Mouse (Mus musculus) heart, postnatal 14 days (tissue): ENCODE results near the gene Marc2. TPM values are rescaled to one million over a fixed set of nuclear protein-coding genes. Genes with fewer than 3 reads are reported as not detected.

Experiments used
- DNase-seq, 2 experiments: peaks; one replicate each; pipeline ENCODE4 v3.0.0; 2021 to 2022
- intact Hi-C: fragments of 180-260 bp; cut with DNase I; formaldehyde crosslinking; loops from one replicate; pipeline ENCODE4 v1.15.1; 2025
- long read RNA-seq, 2 experiments: library from polyadenylated mRNA; stranded (forward); transcript quantifications; one replicate each; pipeline ENCODE4 v2.0.0; 2021
- total RNA-seq, 2 experiments: library from RNA; stranded (reverse); gene quantifications; 2 replicates each; pipeline ENCODE4 v1.2.3; 2021

The Marc2 gene
- 100 to 1,000 TPM; 121 to 126 TPM for total RNA-seq
- long read RNA-seq, experiment 1, transcript Marc2-201 (8 exons, 1,917 nt): major isoform, 143 of 145 reads
- long read RNA-seq, experiment 1, partial matches to known transcripts: 0 of 145 reads
- long read RNA-seq, experiment 1, other reads (novel, unspliced or antisense): 2 of 145 reads
- long read RNA-seq, experiment 2, transcript Marc2-201 (8 exons, 1,917 nt): major isoform, 88 of 89 reads
- long read RNA-seq, experiment 2, partial matches to known transcripts: 0 of 89 reads
- long read RNA-seq, experiment 2, other reads (novel, unspliced or antisense): 1 of 89 reads

DNA sequence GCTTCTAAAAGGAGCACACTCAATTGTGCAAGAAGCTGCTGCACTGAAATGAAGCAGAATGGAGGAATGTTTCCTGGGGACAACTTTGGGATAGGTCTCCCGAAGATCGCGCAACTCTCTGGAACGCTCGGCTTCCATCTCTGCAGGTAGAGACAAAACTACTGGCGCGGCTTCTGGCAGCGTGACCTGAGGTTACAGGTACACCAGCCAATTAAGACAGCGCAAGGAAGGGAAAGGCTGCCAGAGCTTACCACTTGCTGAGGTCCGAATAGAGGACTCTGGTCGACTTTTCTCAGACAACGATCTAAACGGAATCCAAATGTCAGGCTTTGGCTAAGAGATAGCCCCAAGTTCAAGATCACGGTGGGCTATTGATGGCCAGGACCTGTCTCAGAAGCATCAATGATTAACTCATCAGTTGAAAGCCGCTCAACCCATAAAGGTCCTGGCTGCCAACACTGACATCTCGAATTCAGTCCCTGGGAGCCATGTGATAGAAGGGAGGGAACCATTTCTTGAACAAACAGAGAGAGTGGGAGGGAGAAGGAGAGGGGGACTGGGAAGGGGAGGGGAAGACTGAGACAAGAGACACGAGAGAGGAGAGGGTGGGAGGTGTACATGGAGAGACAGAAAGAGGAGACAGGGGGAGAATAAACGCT, at the start of gene Marc2:
Marc2 (minus strand) TSS at position 360 of the 659 bp plus-strand sequence.
- no peak for DNase-seq
- intact Hi-C loops: loop anchor here (5.0 kb wide), 1 partner anchor 351 kb away; no protein-coding TSS in a partner anchor

DNA sequence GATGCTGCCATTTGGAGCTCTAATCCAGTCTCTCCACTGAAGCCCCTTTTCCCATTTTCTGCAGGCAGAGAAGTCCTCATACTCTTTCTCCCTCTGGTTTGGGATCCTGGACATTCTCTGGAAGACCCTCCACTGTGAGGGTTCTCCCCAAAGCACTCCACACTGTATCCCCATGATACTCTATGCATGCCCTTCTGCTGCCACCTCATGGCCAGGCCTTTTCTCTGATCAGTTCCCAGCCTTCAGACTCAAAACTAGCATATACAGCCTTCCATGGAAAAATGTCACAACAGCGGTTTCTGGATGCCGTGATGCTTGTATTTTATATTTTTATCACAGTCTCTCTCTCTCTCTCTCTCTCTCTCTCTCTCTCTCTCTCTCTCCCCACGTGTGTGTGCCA, 45.7 kb upstream of the Marc2 start:
- intact Hi-C loops: loop anchor here (2.0 kb wide), 1 partner anchor 67 kb away; no protein-coding TSS in a partner anchor
- no peak for DNase-seq

DNA sequence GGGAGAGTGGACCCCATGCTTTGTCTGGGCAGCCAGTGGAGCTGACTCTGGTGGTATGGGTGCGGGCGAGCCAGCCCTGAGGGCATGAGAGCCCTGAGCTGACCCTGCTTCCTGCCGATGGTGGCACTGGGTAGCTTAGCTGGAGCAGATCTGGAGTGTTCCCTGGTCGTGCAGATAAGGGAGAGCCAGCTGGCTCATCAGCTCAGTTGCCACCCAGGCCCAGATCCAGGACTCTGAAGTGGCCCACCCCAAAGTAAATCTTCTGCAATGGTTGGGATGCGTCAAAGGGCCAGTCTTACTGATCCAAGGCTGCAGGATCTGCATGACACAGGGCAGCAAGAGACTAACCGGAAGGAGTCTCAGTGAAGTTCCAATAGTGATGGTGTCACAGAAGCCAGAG, 43.2 kb upstream of the Marc2 start:
- peak; percentile 24 to 37 for DNase-seq
- intact Hi-C loops: no loop called here

DNA sequence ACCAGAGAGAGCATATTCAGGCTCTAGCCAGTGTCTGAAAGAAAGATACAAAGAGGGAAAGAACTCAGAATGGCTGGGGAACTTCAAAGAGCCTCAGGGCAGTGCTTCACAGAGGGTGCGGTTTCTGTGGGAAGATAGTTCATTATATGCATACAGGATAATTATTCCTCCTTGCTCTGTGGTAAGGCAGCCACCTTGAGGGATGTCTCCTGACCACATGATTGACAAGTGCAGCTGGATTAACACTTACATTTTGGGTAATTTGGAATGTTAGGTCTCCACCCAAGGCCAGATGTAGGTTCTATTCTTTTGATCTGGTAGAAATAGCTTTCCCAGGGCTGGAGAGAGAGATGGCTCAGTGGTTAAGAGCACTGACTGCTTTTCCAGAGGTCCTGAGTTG, 39.9 kb upstream of the Marc2 start:
- intact Hi-C loops: no loop called here
- DNase-seq: no peak

DNA sequence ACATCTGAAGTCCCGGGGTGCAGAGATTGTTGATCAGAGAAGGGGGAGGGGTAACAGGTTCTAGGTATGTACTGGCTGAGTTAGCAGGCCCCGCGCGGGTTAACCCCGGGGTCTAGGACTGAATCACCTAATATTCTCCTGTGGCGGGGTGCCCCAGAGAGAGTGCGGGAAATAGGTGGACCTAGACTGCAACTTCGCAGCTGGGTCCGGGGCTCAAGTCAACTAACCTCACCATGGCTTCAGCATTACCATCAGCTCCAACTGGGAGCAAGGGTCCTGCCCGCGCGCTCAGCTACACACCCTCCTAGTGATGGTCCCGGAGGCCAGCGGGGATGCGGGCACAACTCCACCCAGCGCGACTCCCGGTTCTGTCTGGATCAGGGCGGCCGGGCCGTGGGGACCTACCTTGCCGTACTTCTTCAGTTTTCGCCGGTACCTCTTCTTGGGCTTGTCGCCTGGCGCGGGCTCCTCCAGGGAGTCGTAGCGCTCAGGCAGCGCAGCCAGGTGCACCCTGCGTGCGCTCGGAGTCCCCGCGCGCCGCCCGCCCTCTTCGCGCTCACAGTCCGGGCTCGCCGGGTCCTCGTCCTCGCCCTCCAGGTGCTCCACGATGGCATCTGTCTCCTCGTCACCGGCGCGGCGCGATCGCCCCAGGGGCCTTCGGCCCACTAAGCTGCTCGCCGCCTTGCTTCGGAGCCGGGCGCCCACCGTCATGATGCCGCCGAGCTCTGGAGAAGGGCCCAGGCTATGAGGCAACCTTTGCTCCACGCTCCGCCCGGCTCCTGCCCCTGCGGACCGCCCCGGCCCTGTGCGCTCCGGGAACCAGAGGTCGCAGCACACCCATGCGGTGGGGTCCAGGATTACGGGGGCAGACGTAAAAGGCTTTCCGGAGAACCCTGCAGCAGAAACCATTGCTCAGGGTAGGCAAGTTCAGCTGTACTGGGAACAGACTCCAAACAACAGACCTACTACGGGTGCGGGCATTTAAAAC, 36.3 kb upstream of the Marc2 start, which contains the start of gene C130074G19Rik:
C130074G19Rik (minus strand) TSS at position 938 of the 988 bp plus-strand sequence.
- intact Hi-C loops: loop anchor here (1.0 to 2.0 kb wide), 2 partner anchors 29 to 58 kb away; no protein-coding TSS in a partner anchor
- peak; percentile 80 to 82 for DNase-seq

DNA sequence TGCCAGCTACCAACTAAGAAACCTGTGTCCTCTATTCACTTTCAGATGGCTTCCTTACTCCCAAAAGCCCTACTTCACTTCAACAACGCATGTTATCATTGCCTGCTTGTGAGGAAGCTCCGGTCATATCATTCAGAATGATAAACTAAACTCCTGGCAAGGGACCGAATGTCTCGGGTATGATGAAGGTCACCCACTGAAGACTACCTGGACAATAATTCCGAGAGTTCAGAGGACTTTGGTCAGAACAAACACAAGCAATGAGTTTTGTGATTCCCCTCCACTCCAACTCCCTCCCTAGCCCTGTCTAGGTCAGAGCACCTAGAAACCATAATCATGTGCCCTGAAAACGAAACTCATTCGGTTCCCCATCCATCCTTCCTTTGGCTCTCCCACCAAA, 35.6 kb upstream of the Marc2 start:
- no peak for DNase-seq
- intact Hi-C loops: loop anchor here (2.0 kb wide), 1 partner anchor 57 kb away; no protein-coding TSS in a partner anchor

DNA sequence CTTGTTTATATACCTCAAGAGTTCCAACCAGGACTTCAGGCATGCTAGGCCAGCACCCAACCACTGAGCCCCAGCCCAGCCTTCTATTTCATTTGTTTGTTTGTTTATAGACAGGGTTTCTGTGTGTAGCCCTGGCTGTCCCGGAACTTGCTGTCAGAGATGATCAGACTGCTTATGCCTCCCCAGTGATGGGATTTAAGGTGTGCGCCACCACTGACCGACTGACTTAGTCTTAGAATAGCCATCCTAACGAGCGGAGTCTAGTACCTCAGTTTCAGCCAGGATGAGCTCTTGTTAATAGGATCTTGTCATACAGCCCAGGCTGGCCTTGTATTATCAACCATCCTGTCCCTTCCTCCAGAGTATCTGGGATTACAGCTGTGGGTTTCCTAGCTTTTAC, 35.0 kb upstream of the Marc2 start:
- no peak for DNase-seq
- intact Hi-C loops: no loop called here

DNA sequence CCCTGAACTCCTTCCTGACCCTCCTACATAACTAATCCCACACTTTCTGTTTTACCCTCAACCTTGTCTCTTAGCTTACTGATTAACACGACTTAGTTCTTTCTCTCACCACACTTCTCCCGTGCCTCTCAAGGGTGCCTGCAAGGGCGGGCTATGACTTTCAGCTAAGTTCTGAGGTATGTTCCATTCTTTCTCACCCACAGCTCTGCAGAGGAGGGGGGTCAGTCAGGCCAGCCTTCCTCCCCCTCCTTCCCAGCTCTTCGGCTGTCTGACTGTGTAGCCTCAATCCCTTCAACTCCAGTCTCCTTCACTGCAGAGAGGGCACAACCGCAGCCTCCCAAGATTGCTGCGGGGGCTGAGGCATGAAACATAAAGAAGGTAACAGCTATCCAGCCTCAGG, 32.6 kb upstream of the Marc2 start:
- no peak for DNase-seq
- intact Hi-C loops: no loop called here

DNA sequence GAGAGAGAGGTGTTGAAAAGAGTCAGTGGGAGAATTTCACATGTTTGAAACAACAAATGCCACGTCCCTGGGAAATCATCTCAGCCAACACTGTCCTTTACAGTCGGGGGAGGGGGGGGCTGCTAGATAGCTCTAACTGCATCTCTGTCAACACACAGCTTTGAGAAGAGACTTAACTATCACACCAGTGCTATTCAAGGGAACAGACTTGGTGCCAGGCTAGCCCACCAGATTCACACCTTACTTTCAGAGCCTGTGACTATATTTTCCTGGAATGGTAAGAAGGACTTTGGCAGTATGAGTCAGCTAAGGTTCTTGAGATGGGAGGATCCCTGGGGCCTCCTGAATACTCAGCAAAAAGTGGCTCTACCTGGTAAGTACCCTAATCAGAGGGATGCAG, 31.1 kb upstream of the Marc2 start:
- DNase-seq: no peak
- intact Hi-C loops: no loop called here

DNA sequence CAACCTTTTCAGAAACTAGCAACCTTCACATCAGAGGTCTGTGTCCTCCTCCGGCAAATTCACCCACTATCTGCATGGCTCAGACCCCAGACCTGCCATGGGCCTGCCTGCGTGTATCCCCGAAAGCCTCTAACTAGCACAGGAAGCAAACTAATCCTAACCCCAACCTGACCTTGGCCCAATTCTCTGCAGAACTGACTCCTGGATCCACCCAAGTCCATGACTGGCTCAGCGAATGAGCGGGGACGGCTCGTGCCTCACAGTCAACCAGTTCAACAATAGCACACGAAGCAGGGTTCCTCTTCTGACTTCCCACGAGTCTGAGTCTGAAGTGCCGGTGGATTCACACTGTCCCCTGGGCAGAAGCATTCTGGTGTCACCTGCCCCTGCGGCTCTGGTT, 27.7 kb upstream of the Marc2 start:
- DNase-seq: no peak
- intact Hi-C loops: no loop called here

DNA sequence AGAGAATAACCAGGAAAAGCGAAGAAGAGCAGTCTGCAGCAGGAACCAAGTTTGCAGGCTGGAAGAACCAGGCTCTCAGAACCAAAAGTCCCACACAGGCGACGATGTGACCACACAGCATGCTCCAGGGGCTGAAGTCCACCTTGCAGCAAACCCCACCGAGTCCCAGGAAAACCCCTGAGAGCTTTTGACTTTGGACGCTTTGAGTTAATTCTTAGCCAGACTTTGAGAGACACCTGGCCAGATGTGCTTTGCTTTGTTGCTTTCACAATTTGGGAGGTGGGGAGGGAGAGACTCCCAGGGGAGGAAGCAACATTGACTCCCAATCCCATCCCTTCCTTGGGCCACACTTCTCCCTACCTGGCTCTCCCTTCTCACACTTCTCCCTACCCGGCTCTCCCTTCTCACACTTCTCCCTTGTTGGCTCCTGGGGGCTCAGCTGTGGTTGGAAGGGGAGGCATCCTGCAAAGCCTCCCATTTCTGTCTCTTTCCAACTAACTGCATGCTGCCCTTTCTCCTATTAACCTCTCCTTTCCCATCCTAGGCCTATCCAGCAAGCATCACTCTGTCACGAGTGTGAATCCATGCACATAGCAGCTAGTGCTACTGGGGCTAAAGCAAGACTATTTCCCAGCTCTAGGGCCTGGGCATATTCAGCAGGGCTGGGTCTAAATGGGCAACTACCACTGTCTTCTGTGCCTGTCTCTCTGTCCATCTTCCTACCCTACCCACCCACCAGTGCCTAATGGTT, 26.0 kb upstream of the Marc2 start:
- no peak for DNase-seq

DNA sequence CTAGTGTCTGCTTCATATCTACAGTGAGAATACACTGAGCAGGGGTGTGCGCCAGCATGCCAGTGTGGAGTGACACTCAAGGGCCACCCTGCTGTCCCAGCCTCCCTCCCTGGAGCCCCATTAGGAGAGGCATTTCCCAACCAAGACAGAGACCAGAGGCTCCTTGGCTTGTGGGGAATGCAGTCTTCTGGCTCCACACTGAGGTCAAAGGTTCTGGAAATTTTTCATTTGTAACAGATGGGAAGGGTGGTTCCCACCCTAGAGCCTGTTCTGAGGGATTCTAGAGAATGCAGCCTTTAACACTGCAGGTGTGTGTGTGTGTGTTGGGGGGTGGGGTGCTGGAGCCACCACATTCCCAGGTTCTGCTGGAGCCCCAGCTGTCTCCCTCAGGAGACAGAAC, 25.3 kb upstream of the Marc2 start:
- DNase-seq: no peak
- intact Hi-C loops: no loop called here

More for the DNA sequence above, 26.0 kb upstream of the Marc2 start:
- intact Hi-C loops: no loop called here

DNA sequence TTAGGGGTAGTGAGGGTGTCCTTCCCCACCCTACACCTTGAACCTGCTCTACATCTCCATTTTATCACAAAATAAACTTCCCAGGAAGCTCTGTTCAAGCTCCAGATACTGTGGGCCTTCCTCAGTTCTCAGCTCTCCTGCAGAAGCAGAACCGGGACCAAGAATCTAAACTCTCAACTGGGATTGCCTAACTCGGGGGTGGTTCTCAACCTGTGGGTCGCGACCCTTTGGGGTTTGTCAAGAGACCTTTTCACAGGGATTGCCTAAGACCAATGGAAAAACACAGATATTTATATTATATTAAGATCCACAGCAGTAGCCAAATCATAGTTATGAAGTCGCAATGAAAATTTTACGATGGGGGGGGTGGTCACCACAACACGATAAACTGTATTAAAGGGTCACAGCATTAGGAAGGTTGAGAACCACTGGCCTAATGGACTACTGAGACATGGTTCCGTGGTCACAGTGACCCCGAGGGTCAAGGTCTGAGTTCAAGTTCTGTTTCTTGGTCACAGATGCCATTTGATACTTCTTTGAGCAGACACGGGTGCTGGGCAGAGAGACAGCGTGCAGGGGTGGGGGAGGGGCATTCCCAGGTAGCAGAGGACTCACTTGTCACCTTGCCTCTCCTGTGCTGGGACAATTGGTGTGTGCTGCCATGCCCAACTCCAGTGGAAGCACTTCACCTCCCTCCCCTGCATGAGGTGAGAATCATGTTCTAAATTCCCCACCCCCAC, 24.6 kb upstream of the Marc2 start:
- no peak for DNase-seq
- intact Hi-C loops: no loop called here

DNA sequence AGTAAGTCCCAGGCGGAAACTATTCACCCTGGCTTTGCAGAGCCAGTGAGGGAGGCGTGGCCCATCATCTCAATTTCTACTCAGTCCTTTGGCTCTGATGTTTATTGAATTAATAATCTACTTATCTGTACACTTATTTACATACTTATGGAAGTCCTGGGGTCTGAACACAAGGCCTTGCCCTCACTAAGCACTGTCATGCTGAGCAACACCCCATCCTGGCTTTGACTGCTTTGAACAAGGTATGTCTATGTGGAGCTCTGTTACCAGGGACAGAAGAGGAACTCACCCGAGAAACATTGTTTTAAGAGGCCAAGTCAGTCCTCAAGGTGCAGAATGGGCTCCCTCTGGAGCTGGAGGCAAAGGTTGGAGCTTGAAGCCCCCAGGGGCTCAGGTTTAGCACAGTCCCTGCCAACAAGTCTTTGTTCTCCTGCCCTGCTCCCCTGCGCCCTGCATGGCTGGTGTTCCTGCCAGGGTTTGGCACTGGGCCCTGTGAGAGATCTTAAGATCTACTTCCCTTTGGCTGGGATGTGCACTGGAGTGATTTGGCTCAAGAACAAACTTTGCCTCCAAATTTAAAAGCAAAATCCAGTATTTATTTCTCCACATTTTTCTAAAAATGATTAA, 23.8 kb upstream of the Marc2 start:
- DNase-seq: peak; percentile 27 to 46
- intact Hi-C loops: no loop called here

DNA sequence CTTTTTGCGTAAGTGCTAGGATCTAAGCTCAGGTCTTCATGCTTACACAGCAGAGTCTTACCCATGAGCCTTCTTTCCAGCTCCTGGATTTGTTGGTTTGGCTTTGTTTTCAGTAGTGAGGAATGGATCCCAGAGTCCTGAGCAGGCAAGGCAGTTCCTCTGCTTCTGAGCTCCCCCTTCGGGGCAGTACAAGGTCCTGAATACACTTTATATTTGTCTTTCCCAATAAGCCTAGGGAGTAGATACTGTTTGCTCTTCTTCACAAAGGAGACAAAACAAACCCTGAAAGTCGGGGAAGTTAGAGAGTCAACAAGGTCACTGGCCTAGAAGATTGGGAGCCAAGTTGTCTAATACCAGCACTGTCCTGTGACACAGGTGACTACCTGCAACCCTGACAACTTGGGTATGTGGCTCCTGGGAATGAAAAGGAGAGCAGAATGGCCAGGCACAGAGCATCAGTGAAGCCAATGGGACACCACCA, 21.4 kb upstream of the Marc2 start:
- intact Hi-C loops: no loop called here

DNA sequence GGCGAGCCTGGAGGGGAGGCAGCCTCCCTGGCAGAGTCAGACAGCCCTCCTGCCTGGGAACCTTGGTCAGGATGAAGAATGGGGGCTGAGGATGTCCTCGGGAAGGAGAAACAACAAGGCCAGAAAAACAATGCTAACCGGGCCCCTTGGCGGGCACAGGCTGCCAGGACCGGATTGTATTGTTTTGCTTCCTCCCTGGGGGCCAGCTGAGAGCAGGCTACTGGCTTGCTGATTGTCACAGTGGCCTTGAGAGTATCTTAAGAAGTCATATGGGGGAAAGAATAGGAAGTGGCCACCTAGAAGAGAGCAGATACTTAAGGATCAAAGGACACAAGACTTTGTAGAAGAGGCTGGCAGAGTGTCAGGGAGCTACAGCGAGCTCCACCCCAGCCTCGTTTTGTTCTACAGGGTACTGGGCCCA, 18.1 kb upstream of the Marc2 start:
- peak; percentile 51 to 60 for DNase-seq
- intact Hi-C loops: no loop called here

More for the DNA sequence above, 21.4 kb upstream of the Marc2 start:
- no peak for DNase-seq

DNA sequence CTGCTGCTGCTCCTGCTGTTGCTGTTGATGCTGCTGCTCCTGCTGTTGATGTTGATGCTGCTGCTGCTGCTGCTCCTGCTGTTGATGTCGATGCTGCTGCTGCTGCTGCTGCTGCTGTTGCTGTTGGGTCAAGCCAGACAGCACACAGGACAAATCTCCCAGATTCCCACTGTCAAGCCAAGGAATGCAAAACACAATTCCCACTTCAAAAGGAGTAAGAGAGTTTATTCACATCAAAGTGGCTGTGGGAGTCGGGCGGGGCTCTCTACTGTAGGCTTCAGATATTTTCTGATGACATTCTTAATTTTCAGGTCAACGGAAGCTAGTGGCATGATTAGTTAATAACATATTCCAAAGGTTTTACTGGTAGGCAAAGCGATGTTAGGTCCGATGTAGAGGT, 16.4 kb upstream of the Marc2 start:
- intact Hi-C loops: no loop called here
- DNase-seq: no peak

DNA sequence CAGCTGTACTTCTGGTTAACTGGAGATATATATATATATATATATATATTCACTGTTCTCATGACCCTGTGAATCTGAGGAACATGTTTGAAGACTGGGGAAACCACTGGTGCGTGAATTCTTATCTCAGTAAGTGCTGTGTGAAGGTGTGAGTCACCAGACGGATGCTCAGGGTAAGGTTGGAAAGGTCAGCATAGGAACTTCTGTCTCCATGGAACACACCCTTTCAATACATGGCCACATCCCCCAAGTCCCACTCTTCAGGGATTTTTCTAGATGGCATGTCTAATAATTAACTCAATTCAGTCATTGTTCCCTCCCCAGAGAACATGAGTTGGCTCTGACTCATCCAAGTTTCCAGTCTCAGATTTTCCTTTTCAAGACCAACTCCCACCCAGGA, 15.3 kb upstream of the Marc2 start:
- DNase-seq: no peak
- intact Hi-C loops: no loop called here

DNA sequence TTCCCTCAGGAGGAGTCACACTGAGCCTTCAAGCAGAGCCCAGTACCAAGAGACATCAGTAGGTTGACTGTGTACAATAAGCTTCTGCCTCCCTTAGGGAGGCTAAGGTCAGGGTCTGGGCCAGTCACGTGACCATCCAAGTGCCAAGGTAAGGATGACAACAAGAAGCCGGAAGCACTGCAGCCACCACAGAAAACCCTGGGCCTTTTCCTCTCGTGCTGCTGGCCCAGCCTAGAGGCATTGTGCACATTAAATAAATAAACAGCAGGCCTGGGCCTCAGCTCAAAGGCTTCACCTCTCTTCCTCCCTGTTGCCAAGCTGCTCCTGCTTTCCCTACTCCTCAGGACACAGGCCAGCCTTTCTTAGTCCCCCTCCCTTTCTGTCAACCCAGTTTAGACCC, 14.0 kb upstream of the Marc2 start:
- intact Hi-C loops: no loop called here
- peak; percentile 19 to 20 for DNase-seq
